Mouse (Mus musculus) G1E-ER4 (cell line): ENCODE measurements around the gene D630045J12Rik. TPM values are rescaled to one million over a fixed set of nuclear protein-coding genes. Genes with fewer than 3 reads are reported as not detected.

ENCODE experiments used
- GATA1 ChIP-seq: IDR thresholded peaks from one replicate; pipeline ENCODE4 v1.8.0; 2012; ENCODE audit warnings: low read length, inconsistent platforms
- polyA plus RNA-seq: library from polyadenylated mRNA; stranded (reverse); fragments of >175 nt; gene quantifications from 2 replicates; pipeline ENCODE4 v1.2.3, GENCODE M21; 2012

The D630045J12Rik gene
- polyA plus RNA-seq, 1 experiment: 0.02 TPM

- TF ChIP-seq GATA1: no peak
These were observed 1.7 kb downstream of the D630045J12Rik start for GRCm38 (mm10) chr6:38252139-38252538.

GRCm38 (mm10) chr6:38251464-38251863, 2.3 kb downstream of the D630045J12Rik start:
- no peak for TF ChIP-seq GATA1

- TF ChIP-seq GATA1: no peak
These were observed 6.4 kb downstream of the D630045J12Rik start for GRCm38 (mm10) chr6:38247362-38247761.

DNA sequence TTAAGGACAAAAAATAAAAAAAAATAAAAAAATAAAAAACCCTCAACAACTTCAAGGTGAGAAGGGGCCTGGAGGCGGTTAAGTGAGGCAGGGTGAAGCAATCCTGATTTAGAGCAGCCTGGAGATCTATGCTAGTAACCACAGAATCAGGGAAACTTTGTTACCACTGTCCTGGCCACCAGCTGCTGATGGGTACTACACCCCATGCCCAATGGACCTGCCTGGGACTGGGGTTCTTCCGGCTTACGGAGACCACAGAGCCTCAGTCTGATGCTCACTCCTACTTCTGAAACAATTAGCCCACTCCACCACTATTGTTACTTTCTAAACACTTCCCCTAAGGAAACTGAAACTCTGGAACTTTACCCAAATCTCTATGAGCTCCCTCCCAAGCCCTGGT, 9.0 kb downstream of the D630045J12Rik start:
- no peak for TF ChIP-seq GATA1

DNA sequence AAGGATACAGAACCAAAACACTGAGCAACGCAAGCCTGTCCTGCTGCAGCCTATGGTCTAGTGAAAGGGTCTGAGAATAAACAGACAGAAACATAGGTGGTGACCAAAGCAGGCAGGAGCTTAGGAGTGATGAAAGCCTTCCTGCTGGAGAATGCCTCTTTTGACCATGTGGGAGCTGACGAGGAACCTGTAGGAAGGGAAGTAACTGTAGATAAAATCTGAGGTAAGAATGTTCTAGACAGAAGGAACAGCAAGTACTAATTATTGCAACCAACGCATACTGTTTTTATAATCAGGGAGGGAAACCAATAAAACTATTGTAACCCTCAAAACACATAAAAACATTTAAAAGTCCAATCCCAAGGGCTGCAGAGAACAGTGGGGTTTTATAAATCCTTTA, 9.6 kb downstream of the D630045J12Rik start:
- TF ChIP-seq GATA1: no peak

DNA sequence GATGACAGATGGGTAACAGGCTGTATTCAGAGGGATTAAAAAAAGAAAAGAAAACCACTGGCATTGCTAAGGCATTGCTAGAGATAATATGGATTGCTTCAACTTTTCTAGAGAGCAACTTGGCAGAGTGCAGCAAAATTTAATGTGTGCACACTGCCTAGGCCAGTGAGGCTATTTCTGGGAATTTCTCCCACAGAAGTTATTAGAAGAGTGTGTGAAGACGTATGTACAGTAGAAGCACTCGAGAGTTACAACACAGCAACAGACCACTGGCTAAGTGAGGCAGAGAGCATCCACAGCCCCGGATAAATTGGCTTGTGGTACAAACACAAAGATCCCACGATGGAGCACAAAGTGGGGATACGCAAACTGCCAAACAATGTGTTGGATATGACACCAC, 11.0 kb downstream of the D630045J12Rik start:
- no peak for TF ChIP-seq GATA1

- no peak for TF ChIP-seq GATA1
These were observed 11.4 kb downstream of the D630045J12Rik start for GRCm38 (mm10) chr6:38242295-38242830.

- no peak for TF ChIP-seq GATA1
These were observed 12.3 kb downstream of the D630045J12Rik start for GRCm38 (mm10) chr6:38241508-38241907.

DNA sequence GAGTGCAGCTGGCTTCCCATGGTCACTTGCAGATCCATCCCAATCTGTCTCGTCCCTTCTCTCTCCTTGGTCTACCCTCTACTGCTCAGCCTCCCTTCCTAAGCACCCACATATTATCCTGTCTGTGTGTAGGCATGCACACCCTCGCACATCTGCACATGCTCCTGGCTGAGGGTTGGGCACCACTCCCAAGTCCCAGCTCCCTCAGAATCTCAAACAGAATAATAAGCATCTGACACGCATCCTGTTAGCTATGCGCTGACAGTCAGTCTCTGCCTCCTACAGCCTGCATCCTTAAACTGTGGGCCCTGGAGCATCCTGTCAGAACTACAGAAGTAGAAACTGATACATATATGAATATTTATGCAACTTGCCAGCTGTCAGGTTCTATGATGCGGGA, 13.2 kb downstream of the D630045J12Rik start:
- no peak for TF ChIP-seq GATA1

- TF ChIP-seq GATA1: no peak
These were observed 15.4 kb downstream of the D630045J12Rik start for GRCm38 (mm10) chr6:38238382-38238781.

DNA sequence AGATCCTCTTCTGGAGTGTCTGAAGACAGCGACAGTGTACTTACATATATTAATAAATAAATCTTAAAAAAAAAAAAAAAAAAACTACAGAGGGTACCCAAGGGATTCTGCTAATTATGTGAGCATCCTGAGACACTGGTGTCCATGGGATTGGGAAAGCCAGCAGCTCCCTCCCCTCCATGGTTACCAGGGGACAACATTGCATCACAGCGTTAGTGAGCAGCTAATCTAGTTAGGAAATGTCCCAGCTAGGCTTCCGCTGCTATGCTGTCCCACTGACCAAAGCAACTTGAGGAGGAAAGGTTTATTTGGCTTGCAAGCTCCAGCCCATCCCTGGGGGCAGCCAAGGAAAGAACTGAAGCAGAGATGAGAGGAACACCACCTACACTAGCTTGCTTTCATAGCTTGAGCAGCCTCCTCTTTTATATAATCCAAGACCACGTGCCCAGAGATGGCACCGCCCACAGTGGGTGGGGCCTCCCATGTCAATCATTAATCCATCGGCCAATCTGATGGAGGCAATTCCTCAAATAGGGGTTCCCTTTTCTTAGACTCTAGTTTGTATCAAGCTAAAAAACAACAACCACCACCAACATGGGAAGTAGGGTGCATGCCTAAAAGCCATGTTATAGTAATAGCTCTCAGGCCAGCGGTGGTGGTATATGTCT, 17.7 kb downstream of the D630045J12Rik start:
- TF ChIP-seq GATA1: no peak

DNA sequence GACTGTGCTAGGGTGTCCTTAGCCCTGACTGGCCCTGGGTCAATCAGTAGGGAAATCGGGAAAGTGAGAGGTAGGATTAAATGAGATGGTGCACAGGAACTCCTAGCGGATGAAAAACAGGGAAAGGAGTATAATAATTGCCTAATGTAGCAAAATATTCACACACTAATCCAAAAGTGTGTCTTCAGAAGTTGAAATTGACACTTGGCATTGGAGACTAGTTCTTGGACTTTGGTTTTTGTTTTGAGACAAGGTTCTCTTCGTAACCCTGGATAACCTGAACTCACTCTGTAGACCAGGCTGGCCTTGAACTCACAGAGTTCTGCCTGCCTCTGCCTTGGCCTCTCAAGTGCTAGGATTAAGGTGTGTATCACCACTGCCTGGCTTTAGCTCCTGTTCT, 20.0 kb downstream of the D630045J12Rik start:
- no peak for TF ChIP-seq GATA1

DNA sequence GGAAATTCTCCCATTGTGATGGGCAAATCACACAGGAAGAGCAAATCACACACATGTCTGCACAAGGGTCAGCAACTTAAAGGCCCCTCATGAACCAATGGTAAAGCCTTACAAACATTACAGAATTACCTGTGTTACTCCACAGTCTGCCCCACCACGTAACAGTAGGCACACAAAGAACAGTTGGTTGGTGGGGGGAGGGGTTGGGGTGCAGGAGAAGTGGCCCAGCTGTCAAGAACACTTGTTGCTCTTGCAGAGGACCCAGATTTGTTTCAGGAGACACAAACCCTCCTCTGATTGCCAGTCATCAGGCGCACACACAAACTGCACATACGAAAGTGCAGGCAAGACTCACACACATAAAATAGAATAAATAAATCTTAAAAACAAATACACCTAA, 20.9 kb downstream of the D630045J12Rik start:
- TF ChIP-seq GATA1: no peak

DNA sequence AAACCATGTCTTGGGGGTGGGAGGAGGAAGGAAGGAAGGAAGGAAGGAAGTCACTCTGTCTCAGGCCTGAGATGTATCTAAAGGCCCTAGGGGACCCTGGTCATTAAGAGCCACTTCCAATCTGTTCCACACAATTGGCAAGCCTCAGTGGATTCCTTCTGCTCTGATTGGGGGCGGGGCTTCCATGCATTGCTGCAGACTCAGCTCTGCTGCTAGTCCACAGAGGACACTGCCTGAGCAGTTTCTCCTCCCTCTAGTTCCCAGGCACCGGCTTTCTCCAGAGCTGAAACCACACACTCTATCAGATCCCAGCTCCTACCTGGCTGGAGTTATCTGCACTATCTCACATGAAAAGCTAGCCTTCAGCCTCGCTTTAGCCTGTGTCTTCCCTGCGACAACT, 21.8 kb downstream of the D630045J12Rik start:
- no peak for TF ChIP-seq GATA1

- no peak for TF ChIP-seq GATA1
These were observed 29.7 kb downstream of the D630045J12Rik start for GRCm38 (mm10) chr6:38224079-38224478.

DNA sequence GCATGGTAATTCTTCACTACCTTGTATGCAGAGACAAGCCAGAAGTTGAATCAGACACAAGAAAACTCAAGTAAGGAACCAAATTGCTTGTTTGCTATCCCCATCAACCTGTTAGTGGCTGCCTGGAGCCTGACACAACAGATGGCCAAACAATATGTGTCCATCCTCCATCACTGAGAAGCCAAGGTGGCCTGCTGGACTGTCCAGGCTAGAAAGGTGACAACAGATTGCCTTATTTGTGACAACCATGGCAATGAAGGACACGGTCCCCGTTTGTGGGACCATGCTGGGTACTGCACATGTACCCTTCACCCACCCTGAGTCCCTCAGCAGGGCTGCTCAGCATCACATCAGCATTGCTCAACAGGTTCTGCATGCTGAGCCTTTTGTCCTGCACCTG, 34.5 kb downstream of the D630045J12Rik start:
- TF ChIP-seq GATA1: no peak

DNA sequence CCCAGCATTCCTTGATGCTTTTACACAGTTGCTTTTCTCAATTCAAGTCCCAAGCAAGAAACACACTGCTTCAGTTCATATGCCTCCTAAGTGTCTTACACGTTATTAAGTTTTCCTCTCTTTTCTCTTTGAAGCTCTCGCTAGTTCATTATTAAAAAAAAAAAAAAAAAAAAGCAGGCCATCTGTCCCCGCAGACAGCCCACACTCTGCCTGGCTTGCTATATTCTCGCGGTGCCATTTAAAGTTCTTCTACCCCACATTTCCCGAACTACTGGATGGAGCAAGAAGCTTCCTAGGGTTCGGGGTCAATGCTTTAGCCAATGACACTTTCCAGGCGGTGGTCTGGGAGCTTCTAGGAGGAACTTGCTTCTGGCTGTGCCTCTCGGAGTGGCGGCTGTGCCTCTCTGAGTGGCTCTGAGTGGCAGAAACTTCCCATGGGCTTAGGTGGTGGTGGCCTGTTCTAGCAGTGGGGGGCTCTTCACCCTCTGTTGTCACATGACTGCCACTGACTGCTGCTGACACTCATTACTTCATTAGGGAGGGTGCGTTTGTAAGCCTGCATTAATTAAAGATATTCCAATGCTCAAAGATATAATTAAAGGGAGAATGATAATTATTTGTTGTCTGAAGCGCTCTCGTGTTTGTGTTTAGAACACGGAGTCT, 38.2 kb downstream of the D630045J12Rik start:
- TF ChIP-seq GATA1: no peak
